Mouse (Mus musculus) forebrain, embryonic 16.5 days (tissue): ENCODE results near the gene Atp2a2. TPM values are rescaled to one million over a fixed set of nuclear protein-coding genes. Genes with fewer than 3 reads are reported as not detected.

ENCODE experiments used
- ATAC-seq: fragments of 200-750 bp; cut with Nextera tagmentation; 2 replicates; pipeline ENCODE4 v1.8.0; 2017; ENCODE audit warnings: mild to moderate bottlenecking, moderate library complexity
- H3K27ac ChIP-seq: fragments of 300-500 bp; sonication (generic); 2 replicates; pipeline ENCODE4 v1.5.1; 2014; ENCODE audit warnings: low read length, control low read depth
- H3K27me3 ChIP-seq: fragments of 300-500 bp; sonication (generic); replicated peaks from 2 replicates; pipeline ENCODE4 v1.6.1; 2014; ENCODE audit warnings: low read length; ENCODE audit not compliant: control insufficient read depth, insufficient read depth
- H3K36me3 ChIP-seq: fragments of 300-500 bp; sonication (generic); 2 replicates; pipeline ENCODE4 v1.6.1; 2014; ENCODE audit not compliant: control insufficient read depth, insufficient read depth
- H3K4me1 ChIP-seq: fragments of 300-500 bp; sonication (generic); replicated peaks from 2 replicates; pipeline ENCODE4 v1.6.1; 2014; ENCODE audit warnings: low read length; ENCODE audit not compliant: control insufficient read depth, insufficient read depth
- H3K4me2 ChIP-seq: fragments of 300-500 bp; sonication (generic); 2 replicates; pipeline ENCODE4 v1.6.1; 2014; ENCODE audit warnings: mild to moderate bottlenecking, low read length, control low read depth
- H3K4me3 ChIP-seq: fragments of 300-500 bp; sonication (generic); replicated peaks from 2 replicates; pipeline ENCODE4 v1.5.1; 2014; ENCODE audit warnings: mild to moderate bottlenecking, low read length, control low read depth
- H3K9ac ChIP-seq: fragments of 300-500 bp; sonication (generic); replicated peaks from 2 replicates; pipeline ENCODE4 v1.6.1; 2014; ENCODE audit warnings: low read depth, low read length, control low read depth
- H3K9me3 ChIP-seq: fragments of 300-500 bp; sonication (generic); 2 replicates; pipeline ENCODE4 v1.6.1; 2016; ENCODE audit warnings: low read length; ENCODE audit not compliant: control insufficient read depth
- WGBS: fragments of 180-500 bp; shearing (Covaris S2); extraction: QIAGEN DNeasy Blood & Tissue Kit; methylation state at CpG from one replicate; pipeline ENCODE4 v1.1.7; 2014; 5-methylcytosine and 5-hydroxymethylcytosine counted together
- polyA plus RNA-seq: library from polyadenylated mRNA; unstranded; fragments of >200 nt; fragmentation: Nextera tagmentation; extraction: Ambion mirVana; gene quantifications from 2 replicates; pipeline ENCODE4 v1.2.1, GENCODE M21; 2015

Gene Atp2a2
- polyA plus RNA-seq, 1 experiment from 2014 or later, result 39.6 TPM

GRCm38 (mm10) chr5:122524244-122524643, 22.2 kb upstream of the Atp2a2 start:
- Histone ChIP-seq H3K4me2 (no peak overlapping the region), H3K27me3 (no peaks in the 10 kb centered on the region), H3K9ac (no peak overlapping the region), H3K36me3 (no peaks in the 10 kb centered on the region), H3K4me3 (no peak overlapping the region), H3K9me3 (no peaks in the 10 kb centered on the region), H3K27ac (no peak overlapping the region), H3K4me1 (peaks cover 6% of the 10 kb centered on the region; the same call in 1 of the 2 replicates)
- 41% methylated on average over 3 of the region's 3 CpGs for WGBS
- no peak for ATAC-seq

- H3K4me1 ChIP-seq, result no peaks in the 10 kb centered on the region
- H3K27me3 ChIP-seq, result no peaks in the 10 kb centered on the region
- no peaks in the 10 kb centered on the region for H3K36me3 ChIP-seq
- no peaks in the 10 kb centered on the region for H3K9me3 ChIP-seq
- H3K4me2 ChIP-seq, result no peak overlapping the region
- no peak overlapping the region for H3K4me3 ChIP-seq
- no peak overlapping the region for H3K27ac ChIP-seq
- no peak overlapping the region for H3K9ac ChIP-seq
- WGBS, result 44% methylated on average over 3 of the region's 3 CpGs
- no peak for ATAC-seq
Measured at GRCm38 (mm10) chr5:122521130-122521473, 19.1 kb upstream of the Atp2a2 start.

DNA sequence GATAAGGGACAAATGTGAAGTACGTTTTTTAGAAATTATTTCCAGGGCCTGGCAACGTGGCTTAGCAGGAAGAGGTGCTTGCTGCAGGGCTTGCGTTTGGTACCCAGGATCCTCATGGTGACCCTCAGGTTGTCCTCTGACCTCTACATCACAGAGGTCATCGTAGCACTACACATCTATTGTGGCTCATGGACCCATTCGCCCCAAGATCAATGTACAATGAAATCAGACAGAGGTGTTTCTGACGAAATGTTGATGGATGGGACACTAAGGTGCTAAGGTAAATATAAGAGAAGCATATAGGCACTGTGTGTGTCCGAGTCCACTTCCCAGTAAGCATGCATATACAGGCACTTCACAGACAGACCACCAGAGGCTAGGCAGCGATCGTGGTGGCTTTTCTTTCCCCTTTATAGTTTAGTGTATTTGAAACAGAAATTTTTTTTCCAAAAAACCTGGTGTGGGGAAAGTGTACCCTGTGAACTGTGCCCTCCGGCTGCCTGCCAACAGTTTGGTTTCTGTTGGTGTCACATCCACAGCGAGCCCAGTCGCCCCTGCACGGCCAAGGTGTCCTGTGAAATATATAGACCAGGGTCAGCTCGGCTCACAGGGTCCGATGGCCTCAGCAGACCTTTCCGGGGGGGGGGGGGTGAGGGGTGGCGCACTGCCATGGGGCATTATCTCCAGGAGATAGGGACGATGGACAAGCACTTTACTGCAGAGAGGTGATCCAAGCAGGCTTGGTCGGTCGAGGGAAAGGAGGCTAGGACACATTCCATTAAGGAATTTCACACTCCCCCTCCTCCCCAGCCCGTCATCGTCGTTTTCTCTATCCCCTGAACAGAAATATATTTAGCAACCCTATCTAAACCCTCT, 18.5 kb upstream of the Atp2a2 start:
- no peak overlapping the region for H3K27ac ChIP-seq
- H3K4me3 ChIP-seq, result no peak overlapping the region
- 73% methylated on average over 23 of the region's 23 CpGs for WGBS
- H3K4me2 ChIP-seq, result no peak overlapping the region
- no peak overlapping the region for H3K9ac ChIP-seq
- H3K4me1 ChIP-seq, result no peaks in the 10 kb centered on the region
- H3K9me3 ChIP-seq, result no peaks in the 10 kb centered on the region
- ATAC-seq, result no peak
- no peaks in the 10 kb centered on the region for H3K36me3 ChIP-seq
- no peaks in the 10 kb centered on the region for H3K27me3 ChIP-seq

DNA sequence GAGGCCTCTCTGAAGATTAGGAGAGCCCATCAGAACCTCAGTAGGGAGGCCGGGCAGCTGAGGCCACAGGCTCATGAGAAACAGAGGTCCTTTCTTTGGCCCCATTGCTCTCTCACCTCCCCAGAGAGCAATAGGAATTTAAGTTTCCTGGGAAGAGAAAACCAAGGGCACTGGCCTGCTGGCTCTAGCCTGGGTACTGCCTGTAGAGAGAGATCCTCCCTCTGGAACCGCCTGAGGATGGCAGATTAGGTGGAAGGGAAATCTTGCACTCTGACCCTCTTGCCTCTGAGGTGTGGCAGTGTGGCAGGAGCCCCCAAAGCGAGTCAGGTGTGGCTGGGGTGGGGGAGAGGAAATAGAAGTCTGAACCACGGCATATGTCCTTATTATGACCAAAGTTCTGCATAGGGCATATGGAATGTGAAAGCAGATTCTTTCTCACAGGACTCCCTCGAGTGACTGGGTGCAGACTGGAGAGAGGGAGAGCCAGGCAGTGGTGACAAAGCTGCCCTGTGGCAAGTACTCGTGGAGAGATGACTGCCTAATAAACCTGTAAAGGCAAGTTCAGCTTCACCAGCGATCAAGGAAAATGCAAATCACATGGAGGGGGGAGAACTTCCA, 17.1 kb upstream of the Atp2a2 start:
- Histone ChIP-seq H3K9me3 (no peaks in the 10 kb centered on the region), H3K4me3 (no peak overlapping the region), H3K4me1 (no peaks in the 10 kb centered on the region), H3K27me3 (no peaks in the 10 kb centered on the region), H3K27ac (no peak overlapping the region), H3K4me2 (no peak overlapping the region), H3K9ac (no peak overlapping the region), H3K36me3 (no peaks in the 10 kb centered on the region)
- WGBS, result 65% methylated on average over 7 of the region's 7 CpGs
- ATAC-seq, result no peak

GRCm38 (mm10) chr5:122518247-122518646, 16.2 kb upstream of the Atp2a2 start:
- 36% methylated on average over 8 of the region's 8 CpGs for WGBS
- no peak for ATAC-seq

DNA sequence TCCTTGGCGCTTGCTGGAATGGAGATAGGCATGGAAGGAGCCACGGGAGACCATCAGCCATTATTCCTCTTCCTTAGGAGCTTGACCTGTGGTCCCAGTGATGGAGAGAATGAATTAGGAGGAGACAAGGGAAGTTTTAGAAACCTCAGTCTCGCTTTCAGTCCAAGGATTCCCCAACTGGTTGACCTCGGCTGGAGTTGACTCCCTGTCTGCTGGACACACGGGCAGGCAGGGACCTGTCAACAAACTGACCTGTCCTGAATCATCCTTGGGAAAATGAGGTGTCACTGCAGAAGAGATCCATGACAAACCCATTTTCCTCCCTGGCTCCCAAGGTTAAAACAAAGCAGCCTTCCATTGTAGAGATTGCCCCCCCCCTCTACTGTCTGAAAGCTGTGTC, 14.9 kb upstream of the Atp2a2 start:
- H3K9ac ChIP-seq, result no peak overlapping the region
- 85% methylated on average over 5 of the region's 5 CpGs for WGBS
- no peak overlapping the region for H3K27ac ChIP-seq
- peaks cover 5% of the 10 kb centered on the region for H3K4me1 ChIP-seq
- no peak for ATAC-seq
- H3K9me3 ChIP-seq, result no peaks in the 10 kb centered on the region
- H3K4me2 ChIP-seq, result no peak overlapping the region
- H3K36me3 ChIP-seq, result no peaks in the 10 kb centered on the region
- H3K4me3 ChIP-seq, result no peak overlapping the region
- no peaks in the 10 kb centered on the region for H3K27me3 ChIP-seq

More at GRCm38 (mm10) chr5:122518247-122518646, 16.2 kb upstream of the Atp2a2 start:
- peaks cover 5% of the 10 kb centered on the region for H3K4me1 ChIP-seq
- no peak overlapping the region for H3K4me3 ChIP-seq
- no peak overlapping the region for H3K27ac ChIP-seq
- H3K27me3 ChIP-seq, result no peaks in the 10 kb centered on the region
- H3K36me3 ChIP-seq, result no peaks in the 10 kb centered on the region
- H3K4me2 ChIP-seq, result no peak overlapping the region
- no peaks in the 10 kb centered on the region for H3K9me3 ChIP-seq
- H3K9ac ChIP-seq, result no peak overlapping the region

GRCm38 (mm10) chr5:122516029-122516730, 14.2 kb upstream of the Atp2a2 start:
- ATAC-seq, result no peak
- 76% methylated on average over 11 of the region's 11 CpGs for WGBS
- Histone ChIP-seq H3K9ac (no peak overlapping the region), H3K4me3 (no peak overlapping the region), H3K27ac (no peak overlapping the region), H3K4me1 (peaks cover 6% of the 10 kb centered on the region), H3K9me3 (no peaks in the 10 kb centered on the region), H3K36me3 (no peaks in the 10 kb centered on the region), H3K27me3 (no peaks in the 10 kb centered on the region), H3K4me2 (no peak overlapping the region)

DNA sequence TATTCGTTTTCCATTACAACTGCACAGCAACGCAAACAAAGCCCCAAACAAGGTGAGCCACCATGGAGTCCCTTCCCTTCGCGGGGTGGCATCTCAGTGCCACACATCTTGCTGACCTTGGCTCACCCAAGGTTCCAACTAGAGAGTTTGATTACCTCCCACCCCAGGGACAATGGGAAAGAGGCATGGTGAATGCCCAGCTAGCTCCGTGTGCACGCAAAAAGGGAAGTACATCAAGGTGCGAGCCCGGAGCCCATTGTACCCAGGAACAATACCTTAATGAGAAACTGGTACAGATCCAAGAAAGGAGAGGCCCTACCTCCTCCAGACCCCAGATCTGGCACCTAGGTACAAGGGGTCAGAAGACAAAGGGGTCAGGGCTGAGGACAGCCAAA, 12.1 kb upstream of the Atp2a2 start:
- H3K36me3 ChIP-seq, result no peaks in the 10 kb centered on the region
- H3K27me3 ChIP-seq, result no peaks in the 10 kb centered on the region
- H3K4me1 ChIP-seq, result peaks cover 12% of the 10 kb centered on the region
- no peak overlapping the region for H3K9ac ChIP-seq
- no peaks in the 10 kb centered on the region for H3K9me3 ChIP-seq
- peak overlapping the region; percentile 28; the same call in 1 of the 2 replicates for H3K4me2 ChIP-seq
- 6% methylated on average over 8 of the region's 8 CpGs for WGBS
- no peak overlapping the region for H3K4me3 ChIP-seq
- H3K27ac ChIP-seq, result no peak overlapping the region
- no peak for ATAC-seq

GRCm38 (mm10) chr5:122513421-122514126, 11.5 kb upstream of the Atp2a2 start:
- Histone ChIP-seq H3K4me2 (peak overlapping the region; percentile 28; the same call in 1 of the 2 replicates), H3K27ac (no peak overlapping the region), H3K4me3 (no peak overlapping the region), H3K27me3 (no peaks in the 10 kb centered on the region), H3K36me3 (no peaks in the 10 kb centered on the region), H3K9me3 (no peaks in the 10 kb centered on the region), H3K9ac (no peak overlapping the region), H3K4me1 (peaks cover 12% of the 10 kb centered on the region)
- WGBS, result 42% methylated on average over 23 of the region's 23 CpGs
- no peak for ATAC-seq
